Mouse (Mus musculus) heart, postnatal 0 days (tissue): ENCODE measurements around the gene Prune2.

Experiments used
- CTCF ChIP-seq: IDR thresholded peaks from 2 replicates; pipeline ENCODE4 v1.5.1; 2016; ENCODE audit warnings: antibody characterized with exemption, control low read depth, low read depth
- EP300 ChIP-seq: IDR thresholded peaks from 2 replicates; pipeline ENCODE4 v1.6.1; 2016; ENCODE audit warnings: antibody characterized with exemption, low read depth

- TF ChIP-seq CTCF (no peak), EP300 (no peak)
Observed at GRCm38 (mm10) chr19:17251453-17251852, 295.5 kb downstream of the Prune2 start.
